Mouse (Mus musculus) megakaryocyte, embryonic 14.5 days (primary cell): ENCODE measurements at regions not wholly inside any gene's neighbourhood (a gene's known extent, or its start where the extent isn't known, plus 50 kb on each side); places are given as distances from the start of the nearest gene placed in this dataset.

Experiments used
- FLI1 ChIP-seq: IDR thresholded peaks from 2 replicates; pipeline ENCODE4 v1.6.1; 2012; ENCODE audit warnings: low read length, inconsistent platforms, mixed read lengths
- GATA1 ChIP-seq: IDR thresholded peaks from 3 replicates; pipeline ENCODE4 v1.6.1; 2012; ENCODE audit warnings: mixed read lengths, low read length, inconsistent platforms, borderline replicate concordance

- no peak for TF ChIP-seq GATA1
- TF ChIP-seq FLI1 = no peak
Measured at GRCm38 (mm10) chr3:3388056-3388770, 2362.4 kb upstream of the Gm8797 start.
